Mouse (Mus musculus) adrenal gland, postnatal 4 days (tissue): ENCODE data around the gene Cisd3. TPM values are rescaled to one million over a fixed set of nuclear protein-coding genes. Genes with fewer than 3 reads are reported as not detected.

Source experiments
- microRNA-seq: library from miRNA; unstranded; fragments of <30 nt; microRNA quantifications from one replicate; pipeline ENCODE4 v1.2.0, GENCODE M21; 2021
- total RNA-seq, 2 experiments: library from RNA; stranded (reverse); gene quantifications; 2 replicates each; pipeline ENCODE4 v1.2.3; 2021

Cisd3 gene
- total RNA-seq, 2 experiments from 2014 or later, result 105 to 109 TPM

Small RNAs within 50 kb of the gene (microRNA-seq; reads per million reads assigned to microRNA genes)
- gene Gm24158 (not detected), gene Mir6927 (1.1 reads per million)

Other genes with a start within 250 kb of the Cisd3 start
- gene 4933428G20Rik, start 185.5 kb upstream of the Cisd3 start, total RNA-seq, result under 1 TPM; 0.37 to 0.48 TPM
- 10 to 100 TPM; 12.0 to 14.3 TPM for gene Srcin1, start 109.6 kb upstream of the Cisd3 start, total RNA-seq
- 1 to 10 TPM; 4.2 to 4.7 TPM for gene Epop, start 56.1 kb upstream of the Cisd3 start, total RNA-seq
- 10 to 100 TPM; 49.0 to 59.7 TPM for gene Mllt6, start 22.4 kb upstream of the Cisd3 start, total RNA-seq
- gene Pcgf2, start 14.7 kb downstream of the Cisd3 start, total RNA-seq, result 10 to 100 TPM; 69.9 to 71.5 TPM
- 100 to 1,000 TPM; 193 to 221 TPM for gene Psmb3, start 17.6 kb downstream of the Cisd3 start, total RNA-seq
- gene Pip4k2b, start 58.9 kb downstream of the Cisd3 start, total RNA-seq, result 10 to 100 TPM; 36.0 to 39.1 TPM
- 10 to 100 TPM; 23.0 to 24.5 TPM for gene Cwc25, start 80.7 kb downstream of the Cisd3 start, total RNA-seq
- under 1 TPM in 1 of 2 experiments, not detected in 1; 0.87 TPM for gene 1700001P01Rik, start 90.1 kb downstream of the Cisd3 start, total RNA-seq
- 1,000 to 10,000 TPM; 1,280 to 1,304 TPM for gene Rpl23, start 96.6 kb downstream of the Cisd3 start, total RNA-seq
- gene Lasp1, start 113.2 kb downstream of the Cisd3 start, total RNA-seq, result 100 to 1,000 TPM; 184 to 192 TPM
- gene B230217C12Rik, start 155.0 kb downstream of the Cisd3 start, total RNA-seq, result 1 to 10 TPM; 6.6 to 6.7 TPM
- 1 to 10 TPM; 1.2 to 1.8 TPM for gene Fbxo47, start 198.3 kb downstream of the Cisd3 start, total RNA-seq